ENCODE assay signal across 7 mouse cellular contexts in the genomic region with DNA sequence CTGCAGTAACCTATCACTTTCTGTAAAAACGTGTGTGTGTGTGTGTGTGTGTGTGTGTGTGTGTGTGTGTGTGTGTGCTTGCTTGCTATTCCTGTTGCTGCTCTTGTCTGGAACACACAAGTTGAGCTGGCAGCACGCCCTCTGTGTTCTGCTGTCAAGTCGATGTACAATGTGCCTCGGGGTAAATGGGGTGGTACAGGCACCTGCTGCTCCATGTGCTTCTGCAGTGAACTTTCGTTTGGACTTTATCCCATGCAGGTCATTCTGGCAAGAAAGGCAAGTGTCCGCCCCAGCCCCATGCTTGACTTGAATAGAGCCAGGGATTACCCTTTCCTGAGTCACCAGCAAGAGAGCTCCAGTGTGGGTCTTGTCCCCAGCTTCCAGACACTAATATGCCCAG. TPM values are rescaled to one million over a fixed set of nuclear protein-coding genes. Genes with fewer than 3 reads are reported as not detected.
A peak's percentile ranks its signal among the peaks of the same experiment; 100 is the strongest.
DNase-seq lines count a peak whose midpoint lies in the region.

No protein-coding gene starts in this region.

- DNase-seq in layer of hippocampus, adult 11-12 months (ENCODE audit: low spot score): peak; percentile 82
- DNase-seq in layer of hippocampus, adult 9-10 months (ENCODE audit: low spot score): no peak
- peak; percentile 59 for DNase-seq in cerebellum, adult 8-10 months
- DNase-seq in heart, adult 9 months (ENCODE audit: low spot score in 2 of 2): peak; percentile 76 to 85
- peak; percentile 70 to 74 for DNase-seq in layer of hippocampus, adult 8-10 months (ENCODE audit: low spot score in 2 of 2)
- DNase-seq in retina, embryonic 14.5 days (ENCODE audit: low spot score): no peak
- no peak for DNase-seq in ovary, postnatal 14 days (ENCODE audit: low spot score)

RNA-seq across cellular contexts. Expression of a gene that starts 1.0 kb away (rescaled TPM):
- not detected for total RNA-seq in layer of hippocampus, adult 8-10 months (2022)

RNA-seq across cellular contexts. Expression of a gene that starts 21.0 kb away (rescaled TPM):
- total RNA-seq in layer of hippocampus, adult 8-10 months (2022): 100 to 1,000 TPM; 169 to 188 (median 176) TPM

Comparison
In these comparisons a context has a peak if more than half of its experiments do, and no peak if none do; other contexts are left out.
1. DNase-seq: peak in layer of hippocampus, adult 11-12 months (single experiment), cerebellum, adult 8-10 months (single experiment), heart, adult 9 months (2 of 2) and layer of hippocampus, adult 8-10 months (2 of 2); none in layer of hippocampus, adult 9-10 months (single experiment), retina, embryonic 14.5 days (single experiment) and ovary, postnatal 14 days (single experiment).